Mouse (Mus musculus): ENCODE measurements at regions not wholly inside any gene's neighbourhood (a gene's known extent, or its start where the extent isn't known, plus 50 kb on each side); places are given as distances from the start of the nearest gene placed in this dataset.

DNA sequence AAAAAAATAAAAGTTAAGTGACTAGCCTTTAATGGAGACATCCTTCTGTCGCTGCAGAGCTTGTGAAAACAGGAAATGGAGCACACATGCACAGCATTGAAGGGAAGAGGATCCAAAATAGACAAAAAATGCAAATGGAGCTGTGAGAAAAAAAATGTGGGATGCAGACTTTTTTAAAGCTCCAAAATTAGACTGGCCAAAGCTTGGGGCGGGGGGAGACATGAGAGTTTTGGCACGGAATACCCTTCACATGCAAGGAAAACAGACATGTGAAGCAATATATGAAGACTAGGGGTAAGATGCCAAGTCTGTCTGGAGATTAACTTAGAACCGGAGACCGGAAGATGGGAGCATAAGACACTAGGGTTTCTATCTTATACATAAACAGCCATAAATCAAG is 156.6 kb upstream of the Dapk1 start:
- no peak for TF ChIP-seq CTCF (IDR thresholded peaks at IDR 0.05; ENCODE audit: borderline replicate concordance, insufficient read depth, low read depth, low read length)
- TF ChIP-seq POLR2A (IDR thresholded peaks at IDR 0.05; ENCODE audit: borderline replicate concordance, insufficient read depth, low read length) = no peak
- no peaks in the 10 kb centered on the region for H3K4me1 ChIP-seq (ENCODE audit: control insufficient read depth, insufficient read depth, low read length)
- DNase-seq = no peak
- no peaks in the 10 kb centered on the region for H3K27me3 ChIP-seq (ENCODE audit: control insufficient read depth, insufficient read depth, low read length)
- no peak overlapping the region for H3K27ac ChIP-seq (ENCODE audit: insufficient read depth, low read length)
- H3K4me3 ChIP-seq (replicated peaks; ENCODE audit: insufficient read depth, low read depth, low read length) = no peak overlapping the region
- WGBS = 81% methylated on average over 5 of the region's 5 CpGs

DNA sequence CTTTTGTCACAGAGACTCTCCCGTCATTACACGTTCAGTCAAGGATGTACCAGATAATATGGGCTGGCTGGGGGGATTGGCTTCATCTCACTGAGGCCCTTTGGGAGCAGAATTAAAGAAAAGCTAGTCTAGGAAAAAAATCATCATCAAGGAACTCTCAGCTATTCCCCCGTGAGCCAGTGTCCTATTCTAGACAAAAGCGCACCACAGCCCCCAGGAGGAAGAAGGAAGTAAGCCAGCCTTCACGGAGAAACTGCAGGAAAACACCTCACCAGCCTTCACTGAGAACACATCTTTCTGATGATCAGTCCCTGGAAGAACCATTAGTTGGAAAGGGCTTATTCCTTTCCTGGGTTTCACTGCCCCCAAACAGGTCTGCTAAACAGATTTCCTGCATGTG is 154.8 kb upstream of the Dapk1 start:
- Histone ChIP-seq H3K4me3 (replicated peaks; ENCODE audit: insufficient read depth, low read depth, low read length) (no peak overlapping the region), H3K27me3 (ENCODE audit: control insufficient read depth, insufficient read depth, low read length) (no peaks in the 10 kb centered on the region), H3K4me1 (ENCODE audit: control insufficient read depth, insufficient read depth, low read length) (no peaks in the 10 kb centered on the region), H3K27ac (ENCODE audit: insufficient read depth, low read length) (no peak overlapping the region)
- WGBS = 45% methylated on average over 5 of the region's 5 CpGs
- TF ChIP-seq CTCF (IDR thresholded peaks at IDR 0.05; ENCODE audit: borderline replicate concordance, insufficient read depth, low read depth, low read length) (no peak), POLR2A (IDR thresholded peaks at IDR 0.05; ENCODE audit: borderline replicate concordance, insufficient read depth, low read length) (no peak)
- DNase-seq = no peak

DNA sequence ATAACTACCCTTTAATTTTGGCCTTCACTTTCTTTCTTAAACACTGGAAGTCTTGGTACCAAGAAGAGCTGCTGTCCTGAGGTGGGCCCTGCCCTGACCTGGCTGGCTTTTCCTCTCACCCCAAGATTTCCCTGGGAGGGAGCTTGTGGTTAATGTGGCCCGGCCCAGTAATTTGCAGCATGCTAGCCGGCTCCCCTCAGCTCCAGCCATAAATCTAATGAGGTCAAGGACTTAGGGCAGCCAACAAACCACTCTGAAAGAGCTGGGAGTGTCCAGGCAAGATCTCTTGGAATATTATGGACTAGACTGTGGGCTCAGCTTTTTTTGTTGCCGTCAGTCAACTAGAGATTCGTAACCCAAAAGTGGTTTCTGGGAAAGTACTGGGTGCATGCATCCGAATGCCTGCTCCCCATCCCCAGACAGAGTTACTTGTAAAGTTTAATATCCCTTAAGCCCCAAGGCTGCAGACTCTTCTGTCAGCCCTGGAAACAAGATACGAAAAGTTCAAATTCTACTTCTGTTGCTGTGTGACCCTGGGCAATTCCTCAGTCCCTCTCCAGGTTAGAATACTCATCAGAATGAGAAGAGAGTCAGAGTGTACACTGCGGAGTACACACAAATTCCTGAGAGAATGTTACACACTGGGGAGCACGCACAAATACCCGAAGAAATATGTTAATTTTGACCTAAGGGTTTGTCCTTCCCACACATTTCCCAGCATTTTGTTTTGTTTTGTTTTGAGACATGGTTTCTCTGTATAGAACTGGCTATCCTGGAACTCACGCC is 150.8 kb upstream of the Dapk1 start:
- no peak overlapping the region for H3K4me3 ChIP-seq (replicated peaks; ENCODE audit: insufficient read depth, low read depth, low read length)
- no peaks in the 10 kb centered on the region for H3K27me3 ChIP-seq (ENCODE audit: control insufficient read depth, insufficient read depth, low read length)
- WGBS = 84% methylated on average over 10 of the region's 10 CpGs
- H3K4me1 ChIP-seq (ENCODE audit: control insufficient read depth, insufficient read depth, low read length) = no peaks in the 10 kb centered on the region
- H3K27ac ChIP-seq (ENCODE audit: insufficient read depth, low read length) = no peak overlapping the region
- DNase-seq = no peak
- no peak for TF ChIP-seq CTCF (IDR thresholded peaks at IDR 0.05; ENCODE audit: borderline replicate concordance, insufficient read depth, low read depth, low read length)
- TF ChIP-seq POLR2A (IDR thresholded peaks at IDR 0.05; ENCODE audit: borderline replicate concordance, insufficient read depth, low read length) = no peak

DNA sequence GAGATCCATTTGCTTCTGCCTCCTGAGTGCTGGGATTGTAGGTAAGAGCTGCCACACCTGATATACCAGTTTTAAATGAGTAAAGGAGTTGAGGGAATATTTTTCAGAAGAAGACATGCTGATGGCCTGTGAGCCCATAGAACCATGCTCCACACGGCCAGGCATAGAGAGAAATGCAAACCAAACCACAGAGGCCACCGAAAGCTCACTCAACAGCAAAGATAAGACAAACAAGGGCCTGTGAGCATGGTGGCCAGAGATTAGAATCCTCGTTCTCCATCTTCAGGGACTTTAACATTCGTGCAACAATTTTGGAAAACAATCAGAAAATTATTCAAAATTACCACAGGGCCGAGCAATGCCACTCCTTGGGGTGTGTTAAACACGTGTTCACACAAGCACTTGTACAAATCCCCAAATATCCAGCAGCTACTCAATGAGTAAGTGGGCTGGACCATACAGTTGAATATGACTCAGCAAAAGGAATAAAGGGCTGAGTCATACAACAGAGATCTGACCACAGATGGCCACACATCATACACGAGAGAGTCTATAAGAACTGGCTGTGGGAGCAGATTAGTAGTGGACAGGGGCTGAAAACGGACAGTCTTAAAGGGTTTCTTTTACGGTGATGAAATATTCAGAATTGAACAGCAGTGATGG is 147.8 kb upstream of the Dapk1 start:
- no peaks in the 10 kb centered on the region for H3K4me1 ChIP-seq (ENCODE audit: control insufficient read depth, insufficient read depth, low read length)
- DNase-seq = no peak
- no peak overlapping the region for H3K4me3 ChIP-seq (replicated peaks; ENCODE audit: insufficient read depth, low read depth, low read length)
- TF ChIP-seq CTCF (IDR thresholded peaks at IDR 0.05; ENCODE audit: borderline replicate concordance, insufficient read depth, low read depth, low read length) (no peak), POLR2A (IDR thresholded peaks at IDR 0.05; ENCODE audit: borderline replicate concordance, insufficient read depth, low read length) (no peak)
- no peak overlapping the region for H3K27ac ChIP-seq (ENCODE audit: insufficient read depth, low read length)
- H3K27me3 ChIP-seq (ENCODE audit: control insufficient read depth, insufficient read depth, low read length) = no peaks in the 10 kb centered on the region; the same call in 1 of the 2 replicates
- 78% methylated on average over 9 of the region's 9 CpGs for WGBS

DNA sequence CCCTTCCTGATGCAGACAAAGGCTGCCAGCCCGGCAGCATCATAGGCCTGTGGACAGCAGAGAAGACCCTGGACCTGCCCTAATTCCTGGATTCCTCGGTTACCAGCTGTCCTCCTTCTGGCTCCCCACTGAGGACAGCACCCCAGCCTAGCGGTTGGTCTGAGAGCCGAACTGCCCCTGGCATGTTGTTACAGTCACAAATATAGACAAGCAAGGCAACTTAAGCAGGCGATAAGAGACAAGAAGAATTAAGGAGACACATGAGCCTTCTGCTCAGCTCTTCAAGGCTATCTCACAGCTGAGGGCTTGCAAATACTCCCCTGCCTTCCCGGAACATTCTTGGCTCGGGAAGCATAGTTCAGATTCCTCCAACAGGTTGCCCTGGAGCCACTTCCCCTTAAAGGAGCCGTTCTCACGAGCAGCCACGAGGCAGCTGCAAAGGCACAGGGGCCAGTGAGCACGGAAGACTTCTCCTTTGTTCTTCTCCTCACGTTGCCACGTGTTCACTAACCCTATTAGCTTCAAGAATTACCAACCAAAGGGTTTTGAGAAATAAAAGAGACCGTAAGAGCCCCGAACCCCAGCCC is 146.6 kb upstream of the Dapk1 start:
- no peak overlapping the region for H3K27ac ChIP-seq (ENCODE audit: insufficient read depth, low read length)
- H3K27me3 ChIP-seq (ENCODE audit: control insufficient read depth, insufficient read depth, low read length) = no peaks in the 10 kb centered on the region; the same call in 1 of the 2 replicates
- no peaks in the 10 kb centered on the region for H3K4me1 ChIP-seq (ENCODE audit: control insufficient read depth, insufficient read depth, low read length)
- DNase-seq = no peak
- no peak overlapping the region for H3K4me3 ChIP-seq (replicated peaks; ENCODE audit: insufficient read depth, low read depth, low read length)
- TF ChIP-seq CTCF (IDR thresholded peaks at IDR 0.05; ENCODE audit: borderline replicate concordance, insufficient read depth, low read depth, low read length) (no peak), POLR2A (IDR thresholded peaks at IDR 0.05; ENCODE audit: borderline replicate concordance, insufficient read depth, low read length) (no peak)
- WGBS = 3% methylated on average over 15 of the region's 15 CpGs

DNA sequence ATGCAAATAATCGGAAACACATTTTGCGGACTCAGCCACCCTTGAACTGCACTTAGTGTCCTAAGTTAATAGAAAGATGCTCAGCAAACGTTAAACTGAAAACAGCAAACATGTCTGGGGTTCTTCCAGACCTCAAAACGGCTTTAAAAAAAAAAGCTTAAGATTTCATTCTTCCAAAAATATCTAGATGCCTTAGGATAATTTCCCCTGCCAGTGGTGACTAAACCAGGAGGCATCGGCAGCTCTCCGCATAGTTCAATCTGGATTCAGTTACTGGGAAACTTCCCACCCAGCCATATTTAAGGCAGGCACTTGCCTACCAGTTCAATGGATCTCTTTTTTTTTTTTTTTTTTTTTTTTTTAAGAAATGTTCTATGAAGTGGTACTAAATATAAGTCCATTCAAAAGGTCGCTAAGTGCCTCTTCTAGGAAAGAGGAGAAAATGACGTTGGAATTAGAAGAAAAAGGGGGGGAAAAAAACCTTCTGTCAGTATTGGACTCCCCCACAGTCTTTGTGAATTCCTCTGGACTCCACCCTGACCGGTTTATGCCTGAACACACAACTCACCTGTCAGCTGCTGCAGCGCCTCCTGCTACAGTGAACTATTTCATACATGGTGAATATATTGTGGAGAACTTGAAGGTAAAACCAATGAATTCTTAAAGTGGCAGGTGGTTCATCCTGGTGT is 145.7 kb upstream of the Dapk1 start:
- H3K27ac ChIP-seq (ENCODE audit: insufficient read depth, low read length) = no peak overlapping the region
- H3K27me3 ChIP-seq (ENCODE audit: control insufficient read depth, insufficient read depth, low read length) = no peaks in the 10 kb centered on the region; the same call in 1 of the 2 replicates
- DNase-seq = no peak
- H3K4me1 ChIP-seq (ENCODE audit: control insufficient read depth, insufficient read depth, low read length) = no peaks in the 10 kb centered on the region
- WGBS = 59% methylated on average over 10 of the region's 10 CpGs
- no peak overlapping the region for H3K4me3 ChIP-seq (replicated peaks; ENCODE audit: insufficient read depth, low read depth, low read length)
- TF ChIP-seq CTCF (IDR thresholded peaks at IDR 0.05; ENCODE audit: borderline replicate concordance, insufficient read depth, low read depth, low read length) (no peak), POLR2A (IDR thresholded peaks at IDR 0.05; ENCODE audit: borderline replicate concordance, insufficient read depth, low read length) (no peak)

DNA sequence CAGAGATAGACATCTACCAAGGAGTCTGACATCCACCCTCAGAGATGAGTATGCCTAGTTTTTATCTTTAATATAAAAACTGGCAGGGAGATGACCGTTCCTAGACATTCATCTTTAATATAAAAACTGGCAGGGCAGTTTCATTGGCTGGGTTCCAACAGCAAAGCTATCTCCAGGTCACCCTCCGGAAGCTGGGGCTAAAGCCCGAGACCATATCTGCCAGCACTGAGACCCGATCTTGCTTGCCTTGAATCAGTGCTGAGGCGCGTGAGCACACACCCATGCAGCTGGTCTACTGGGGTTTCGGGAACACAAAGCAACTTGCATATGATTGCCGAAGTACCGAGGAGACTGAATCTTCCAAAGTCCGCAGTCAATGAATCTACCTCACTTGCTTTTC is 144.5 kb upstream of the Dapk1 start:
- no peak overlapping the region for H3K27ac ChIP-seq (ENCODE audit: insufficient read depth, low read length)
- H3K4me1 ChIP-seq (ENCODE audit: control insufficient read depth, insufficient read depth, low read length) = no peaks in the 10 kb centered on the region
- no peak overlapping the region for H3K4me3 ChIP-seq (replicated peaks; ENCODE audit: insufficient read depth, low read depth, low read length)
- H3K27me3 ChIP-seq (ENCODE audit: control insufficient read depth, insufficient read depth, low read length) = no peaks in the 10 kb centered on the region; the same call in 1 of the 2 replicates
- 61% methylated on average over 10 of the region's 10 CpGs for whole genome bisulfite sequencing
- no peak for TF ChIP-seq POLR2A (IDR thresholded peaks at IDR 0.05; ENCODE audit: borderline replicate concordance, insufficient read depth, low read length)
- no peak for TF ChIP-seq CTCF (IDR thresholded peaks at IDR 0.05; ENCODE audit: borderline replicate concordance, insufficient read depth, low read depth, low read length)
- DNase-seq = no peak

Measured in cerebellum, adult 2 months (tissue).